Mouse (Mus musculus) forebrain, embryonic 11.5 days (tissue): ENCODE measurements around the gene Taar7e. TPM values are rescaled to one million over a fixed set of nuclear protein-coding genes. Genes with fewer than 3 reads are reported as not detected.

Source experiments
- polyA plus RNA-seq: library from polyadenylated mRNA; unstranded; fragments of >200 nt; fragmentation: Nextera tagmentation; extraction: Ambion mirVana; gene quantifications from 2 replicates; pipeline ENCODE4 v1.2.1, GENCODE M21; 2014

Gene Taar7e
- polyA plus RNA-seq, 1 experiment from 2014 or later, result not detected

Other genes starting within 250 kb of the Taar7e start
- 15.9 and 20.9 TPM in 2 replicates for gene Slc18b1, start 240.6 kb upstream of the Taar7e start, polyA plus RNA-seq
- gene Vnn3, start 186.2 kb upstream of the Taar7e start, polyA plus RNA-seq, result not detected in 2 replicates
- 1.5 and 3.7 TPM in 2 replicates for gene Vnn1, start 142.9 kb upstream of the Taar7e start, polyA plus RNA-seq
- gene Taar1, start 117.3 kb upstream of the Taar7e start, polyA plus RNA-seq, result not detected in 2 replicates
- not detected in 2 replicates for gene Taar2, start 99.0 kb upstream of the Taar7e start, polyA plus RNA-seq
- not detected in 2 replicates for gene Taar3, start 88.1 kb upstream of the Taar7e start, polyA plus RNA-seq
- gene Taar4, start 77.1 kb upstream of the Taar7e start, polyA plus RNA-seq, result not detected in 2 replicates
- gene Taar5, start 66.9 kb upstream of the Taar7e start, polyA plus RNA-seq, result not detected in 2 replicates
- not detected in 2 replicates for gene Taar6, start 52.0 kb upstream of the Taar7e start, polyA plus RNA-seq
- not detected in 2 replicates for gene Taar7a, start 44.1 kb upstream of the Taar7e start, polyA plus RNA-seq
- gene Taar7b, start 37.7 kb upstream of the Taar7e start, polyA plus RNA-seq, result not detected in 2 replicates
- not detected in 2 replicates for gene Taar7d, start 10.4 kb upstream of the Taar7e start, polyA plus RNA-seq
- not detected in 2 replicates for gene Taar7f, start 11.9 kb downstream of the Taar7e start, polyA plus RNA-seq
- not detected in 2 replicates for gene Taar8a, start 38.9 kb downstream of the Taar7e start, polyA plus RNA-seq
- not detected in 2 replicates for gene Taar8b, start 54.7 kb downstream of the Taar7e start, polyA plus RNA-seq
- not detected in 2 replicates for gene Taar8c, start 64.3 kb downstream of the Taar7e start, polyA plus RNA-seq
- gene Taar9, start 71.9 kb downstream of the Taar7e start, polyA plus RNA-seq, result not detected in 2 replicates
- gene Stx7, start 111.7 kb downstream of the Taar7e start, polyA plus RNA-seq, result 78.5 and 87.3 TPM in 2 replicates
- gene Moxd1, start 185.9 kb downstream of the Taar7e start, polyA plus RNA-seq, result 2.6 and 2.9 TPM in 2 replicates